Mouse (Mus musculus) kidney, adult 2 months (tissue): ENCODE data around the gene Cp.

Experiments
- CTCF ChIP-seq: fragments of 200-500 bp; conservative IDR thresholded peaks from 2 replicates; pipeline ENCODE4 v1.5.1; 2011; ENCODE audit warnings: low read depth, mild to moderate bottlenecking, control low read depth, low read length, moderate library complexity, mixed read lengths; ENCODE audit not compliant: insufficient read depth, insufficient read length
- POLR2A ChIP-seq: fragments of 200-500 bp; IDR thresholded peaks from one replicate; pipeline ENCODE4 v1.6.1; 2011; ENCODE audit warnings: low read depth, low read length, control low read depth

DNA sequence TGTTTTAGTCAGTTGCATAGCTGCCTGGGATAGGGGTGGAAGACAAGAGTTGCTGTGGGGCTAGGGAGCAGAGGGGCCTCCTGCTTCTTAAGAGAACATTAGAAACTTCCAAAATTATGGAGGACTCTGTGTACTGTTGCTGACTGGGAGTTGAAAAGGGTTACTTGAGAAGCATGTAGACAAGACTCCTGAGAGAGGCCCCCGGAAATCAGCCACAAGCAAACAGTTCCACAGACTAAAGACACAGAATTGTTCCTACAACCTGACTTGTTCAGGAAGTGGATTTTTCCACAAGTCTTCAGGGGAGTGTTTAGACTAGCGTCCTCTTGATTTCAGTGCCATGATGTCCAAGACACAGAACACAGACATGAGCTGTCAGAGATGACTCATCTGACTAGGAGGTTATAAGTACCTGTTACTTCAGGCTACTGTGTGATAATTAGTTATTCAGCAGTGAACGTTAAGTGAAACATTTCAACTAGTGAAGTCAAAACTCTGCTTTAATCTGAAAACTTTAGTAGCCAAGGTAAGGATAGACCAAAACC, 3.8 kb downstream of the Cp start:
- TF ChIP-seq POLR2A, result no peak
- no peak for TF ChIP-seq CTCF
